Mouse (Mus musculus) megakaryocyte, embryonic 14.5 days (primary cell): ENCODE measurements around the gene Jsrp1. TPM values are rescaled to one million over a fixed set of nuclear protein-coding genes. Genes with fewer than 3 reads are reported as not detected.
"Not testable (repeated sequence)": the region's sequence is repeated elsewhere in the genome, so short reads cannot be mapped to it uniquely, and the experiment has no call there.

Experiments used
- H3K27me3 ChIP-seq: replicated peaks from 2 replicates; pipeline ENCODE3; 2012; ENCODE audit warnings: inconsistent platforms
- H3K36me3 ChIP-seq: replicated peaks from 2 replicates; pipeline ENCODE3; 2012; ENCODE audit warnings: low read length, inconsistent platforms, mixed read lengths
- H3K4me1 ChIP-seq: 2 replicates; pipeline ENCODE4 v1.6.1; 2012; ENCODE audit warnings: inconsistent platforms
- H3K4me3 ChIP-seq: replicated peaks from 2 replicates; pipeline ENCODE3; 2012; ENCODE audit warnings: moderate library complexity, mild to moderate bottlenecking, inconsistent platforms
- H3K9me3 ChIP-seq: 2 replicates; pipeline ENCODE4 v1.6.1; 2012; ENCODE audit warnings: inconsistent platforms
- FLI1 ChIP-seq: IDR thresholded peaks from 2 replicates; pipeline ENCODE4 v1.6.1; 2012; ENCODE audit warnings: low read length, inconsistent platforms, mixed read lengths
- GATA1 ChIP-seq: IDR thresholded peaks from 3 replicates; pipeline ENCODE4 v1.6.1; 2012; ENCODE audit warnings: mixed read lengths, low read length, inconsistent platforms, borderline replicate concordance
- polyA plus RNA-seq: library from polyadenylated mRNA; stranded (reverse); fragments of >175 nt; gene quantifications from 2 replicates; pipeline ENCODE4 v1.2.3, GENCODE M21; 2012; ENCODE audit warnings: low replicate concordance; ENCODE audit not compliant: insufficient read depth

Gene Jsrp1
- polyA plus RNA-seq, 1 experiment: not detected

GRCm38 (mm10) chr10:80824827-80825226 lies 11.5 kb upstream of the Jsrp1 start:
- peaks cover 55% of the 10 kb centered on the region for H3K4me1 ChIP-seq
- TF ChIP-seq FLI1 (no peak), GATA1 (no peak)
- no peaks in the 10 kb centered on the region for H3K27me3 ChIP-seq
- H3K9me3 ChIP-seq: no peaks in the 10 kb centered on the region
- H3K36me3 ChIP-seq: peaks cover 23% of the 10 kb centered on the region
- H3K4me3 ChIP-seq: peak overlapping the region; percentile 21

- H3K36me3 ChIP-seq: peaks cover 15% of the 10 kb centered on the region
- H3K27me3 ChIP-seq: no peaks in the 10 kb centered on the region
- H3K9me3 ChIP-seq: no peaks in the 10 kb centered on the region
- peak overlapping the region; percentile 86 for H3K4me3 ChIP-seq
- peaks cover 54% of the 10 kb centered on the region for H3K4me1 ChIP-seq
- TF ChIP-seq FLI1 (no peak), GATA1 (no peak)
These were observed 10.7 kb upstream of the Jsrp1 start for GRCm38 (mm10) chr10:80823847-80824643.

GRCm38 (mm10) chr10:80823316-80823715 lies 10.0 kb upstream of the Jsrp1 start:
- no peaks in the 10 kb centered on the region for H3K27me3 ChIP-seq
- H3K4me3 ChIP-seq: no peak overlapping the region
- no peak for TF ChIP-seq GATA1
- no peak for TF ChIP-seq FLI1
- H3K9me3 ChIP-seq: no peaks in the 10 kb centered on the region
- H3K36me3 ChIP-seq: peaks cover 10% of the 10 kb centered on the region
- peaks cover 57% of the 10 kb centered on the region for H3K4me1 ChIP-seq

GRCm38 (mm10) chr10:80822528-80822927 lies 9.2 kb upstream of the Jsrp1 start:
- H3K4me1 ChIP-seq: peaks cover 51% of the 10 kb centered on the region
- H3K27me3 ChIP-seq: no peaks in the 10 kb centered on the region
- peaks cover 3% of the 10 kb centered on the region for H3K36me3 ChIP-seq
- H3K9me3 ChIP-seq: no peaks in the 10 kb centered on the region
- no peak for TF ChIP-seq FLI1
- H3K4me3 ChIP-seq: peak overlapping the region; percentile 78

- TF ChIP-seq FLI1: no peak
- TF ChIP-seq GATA1: no peak
- Histone ChIP-seq H3K27me3 (no peaks in the 10 kb centered on the region), H3K36me3 (no peaks in the 10 kb centered on the region), H3K4me3 (peak overlapping the region; percentile 78), H3K4me1 (peaks cover 49% of the 10 kb centered on the region), H3K9me3 (no peaks in the 10 kb centered on the region)
These were observed 8.7 kb upstream of the Jsrp1 start for GRCm38 (mm10) chr10:80821991-80822390.

- peaks cover 2% of the 10 kb centered on the region for H3K27me3 ChIP-seq
- TF ChIP-seq GATA1 (no peak), FLI1 (no peak)
- no peaks in the 10 kb centered on the region for H3K9me3 ChIP-seq
- peaks cover 41% of the 10 kb centered on the region for H3K4me1 ChIP-seq
- no peak overlapping the region for H3K4me3 ChIP-seq
- no peaks in the 10 kb centered on the region for H3K36me3 ChIP-seq
These were observed 6.1 kb upstream of the Jsrp1 start for GRCm38 (mm10) chr10:80819406-80819805.

GRCm38 (mm10) chr10:80818599-80819281 lies 5.4 kb upstream of the Jsrp1 start:
- no peaks in the 10 kb centered on the region for H3K9me3 ChIP-seq
- peaks cover 35% of the 10 kb centered on the region for H3K4me1 ChIP-seq
- TF ChIP-seq FLI1: no peak
- no peak for TF ChIP-seq GATA1
- no peaks in the 10 kb centered on the region for H3K36me3 ChIP-seq
- H3K27me3 ChIP-seq: peaks cover 2% of the 10 kb centered on the region
- no peak overlapping the region for H3K4me3 ChIP-seq

GRCm38 (mm10) chr10:80817955-80818354 lies 4.7 kb upstream of the Jsrp1 start:
- not testable (repeated sequence) for H3K4me3 ChIP-seq, H3K36me3 ChIP-seq, H3K27me3 ChIP-seq, H3K9me3 ChIP-seq
- H3K4me1 ChIP-seq: peaks cover 32% of the 10 kb centered on the region

- H3K4me3 ChIP-seq: no peak overlapping the region
- H3K36me3 ChIP-seq: no peaks in the 10 kb centered on the region
- peaks cover 15% of the 10 kb centered on the region for H3K27me3 ChIP-seq
- no peaks in the 10 kb centered on the region for H3K9me3 ChIP-seq
- no peak for TF ChIP-seq GATA1
- no peak for TF ChIP-seq FLI1
- H3K4me1 ChIP-seq: peaks cover 33% of the 10 kb centered on the region
These were observed 3.9 kb upstream of the Jsrp1 start for GRCm38 (mm10) chr10:80817164-80817563.

GRCm38 (mm10) chr10:80816303-80816702 lies 3.0 kb upstream of the Jsrp1 start:
- H3K27me3 ChIP-seq: peaks cover 21% of the 10 kb centered on the region

GRCm38 (mm10) chr10:80814800-80815199 lies 1.5 kb upstream of the Jsrp1 start:
- Histone ChIP-seq H3K27me3 (peaks cover 31% of the 10 kb centered on the region), H3K4me1 (peaks cover 45% of the 10 kb centered on the region), H3K4me3 (no peak overlapping the region), H3K36me3 (no peaks in the 10 kb centered on the region), H3K9me3 (no peaks in the 10 kb centered on the region)
- TF ChIP-seq GATA1: no peak
- no peak for TF ChIP-seq FLI1

More at GRCm38 (mm10) chr10:80816303-80816702, 3.0 kb upstream of the Jsrp1 start:
- peaks cover 34% of the 10 kb centered on the region for H3K4me1 ChIP-seq
- not testable (repeated sequence) for H3K9me3 ChIP-seq, H3K4me3 ChIP-seq, H3K36me3 ChIP-seq
